Mouse (Mus musculus) B cell, adult (primary cell): ENCODE data around the gene Spin2f. TPM values are rescaled to one million over a fixed set of nuclear protein-coding genes. Genes with fewer than 3 reads are reported as not detected.

Experiments
- total RNA-seq: library from RNA; stranded (reverse); gene quantifications from 4 replicates; pipeline ENCODE4 v1.2.4, GENCODE M21; 2023; ENCODE audit not compliant: inconsistent age

The Spin2f gene
- total RNA-seq, result not detected in 4 replicates

GRCm38 (mm10) chrX:31253594-31253993, at the start of gene Spin2f:
Gene Spin2f (plus strand): TSS chrX:31253894.

Other genes starting within 250 kb of the Spin2f start
- not detected in 4 replicates for gene Btbd35f29, start 136.2 kb upstream of the Spin2f start, total RNA-seq
- not detected in 4 replicates for gene Btbd35f26, start 82.6 kb downstream of the Spin2f start, total RNA-seq
- not detected in 4 replicates for gene Btbd35f19, start 130.0 kb downstream of the Spin2f start, total RNA-seq